Mouse (Mus musculus): ENCODE data around the gene Syngr3.
A peak's percentile ranks its signal among the peaks of the same experiment; 100 is the strongest.
"Not testable (repeated sequence)": the region's sequence is repeated elsewhere in the genome, so short reads cannot be mapped to it uniquely, and the experiment has no call there.

Gene Syngr3

DNA sequence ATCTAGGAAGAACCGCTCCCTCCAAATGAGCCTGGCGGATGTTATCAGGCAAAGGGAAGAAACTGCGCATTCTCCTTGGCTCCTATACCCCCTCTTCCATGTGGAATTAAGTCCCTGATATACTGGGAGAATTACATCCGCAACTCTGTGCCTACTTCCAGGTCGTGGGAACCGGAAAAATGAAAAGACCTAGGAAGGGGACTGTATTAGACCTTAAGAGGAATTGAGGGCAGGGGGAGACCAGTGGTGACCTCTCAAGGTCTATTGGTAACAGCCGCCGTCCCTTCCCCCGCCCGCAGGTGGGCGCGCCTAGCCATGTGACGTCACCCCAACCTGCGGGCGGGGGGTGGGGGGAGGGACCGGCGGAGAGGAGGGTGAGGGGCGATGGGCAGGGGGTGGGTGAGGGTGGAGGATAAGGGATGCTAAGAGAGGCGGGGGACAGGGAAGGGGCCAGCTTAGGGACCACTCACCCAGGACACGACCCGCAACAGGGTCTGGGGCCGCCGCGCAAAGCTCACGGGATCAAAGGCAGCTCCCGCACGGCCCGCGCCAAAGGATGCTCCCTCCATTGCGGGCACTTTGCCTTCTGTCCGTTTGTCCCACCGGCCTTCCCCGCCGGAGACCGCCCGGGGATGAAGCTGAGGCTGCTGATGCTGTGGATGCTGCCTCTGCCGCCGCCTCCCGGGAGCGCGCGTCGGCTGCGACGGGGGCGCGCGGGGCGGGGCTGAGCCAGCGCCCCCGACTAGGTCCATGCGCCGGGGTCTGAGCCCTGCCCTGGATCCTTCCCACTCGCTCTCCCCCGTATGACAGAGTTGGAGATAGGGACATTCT lies at the start of gene Syngr3:
Gene Syngr3, minus strand, starts transcription at position 705 of the 831 bp plus-strand sequence.
- peak; percentile 49 for DNase-seq (ENCODE audit: inconsistent ontology term)

DNA sequence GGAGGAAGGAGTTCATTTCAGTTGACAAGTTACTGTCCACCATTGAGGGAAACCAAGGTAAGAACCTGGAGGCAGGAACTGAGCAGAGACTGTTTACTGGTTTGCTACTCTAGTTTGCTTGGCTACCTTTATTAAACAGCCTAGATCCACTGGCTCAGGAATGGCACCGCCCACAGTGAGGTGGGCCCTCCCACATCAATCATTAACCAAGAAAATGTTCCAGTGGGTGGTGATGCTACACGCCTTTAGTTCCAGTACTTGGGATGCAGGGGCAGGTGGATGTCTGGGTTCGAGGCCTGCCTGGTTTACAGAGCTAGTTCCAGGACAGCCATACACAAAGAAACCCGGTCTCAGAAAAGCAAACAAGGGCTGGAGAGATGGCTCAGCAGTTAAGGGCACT lies 48.5 kb upstream of the Syngr3 start:
- DNase-seq (ENCODE audit: inconsistent ontology term): no peak

DNA sequence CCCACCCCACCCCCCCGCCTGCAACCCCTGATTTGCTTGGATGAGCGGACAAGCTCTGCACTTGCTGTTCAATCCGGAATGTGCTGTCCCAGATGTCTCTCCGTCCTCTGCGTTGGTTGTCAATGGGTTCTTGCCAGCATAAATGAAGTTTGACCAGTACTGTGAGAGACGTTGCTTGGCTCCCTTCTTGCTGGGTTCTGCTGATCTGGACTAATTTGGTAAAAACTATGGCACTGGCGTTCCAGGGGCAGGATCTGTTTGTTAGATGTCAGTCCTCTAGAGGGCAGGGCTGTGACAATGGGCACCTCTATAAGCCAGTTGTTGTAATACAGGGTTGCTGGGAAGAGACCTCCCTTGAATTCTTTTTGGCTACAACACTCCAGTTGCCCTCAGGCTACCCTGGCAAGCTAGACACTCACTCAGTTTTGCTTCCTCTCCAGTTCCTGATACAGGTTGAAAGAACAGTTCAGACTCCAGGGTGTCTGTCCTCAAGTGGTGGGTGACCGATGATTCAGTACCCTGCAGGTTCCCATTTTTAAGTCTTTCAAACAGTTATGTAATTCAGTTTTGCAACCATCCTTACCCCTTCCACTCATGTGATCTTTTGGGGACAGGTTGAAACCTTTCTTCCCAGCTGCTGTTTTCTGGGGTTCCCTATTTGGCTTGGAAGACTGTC lies 47.5 kb upstream of the Syngr3 start:
- peak; percentile 54 for DNase-seq (ENCODE audit: inconsistent ontology term)

DNA sequence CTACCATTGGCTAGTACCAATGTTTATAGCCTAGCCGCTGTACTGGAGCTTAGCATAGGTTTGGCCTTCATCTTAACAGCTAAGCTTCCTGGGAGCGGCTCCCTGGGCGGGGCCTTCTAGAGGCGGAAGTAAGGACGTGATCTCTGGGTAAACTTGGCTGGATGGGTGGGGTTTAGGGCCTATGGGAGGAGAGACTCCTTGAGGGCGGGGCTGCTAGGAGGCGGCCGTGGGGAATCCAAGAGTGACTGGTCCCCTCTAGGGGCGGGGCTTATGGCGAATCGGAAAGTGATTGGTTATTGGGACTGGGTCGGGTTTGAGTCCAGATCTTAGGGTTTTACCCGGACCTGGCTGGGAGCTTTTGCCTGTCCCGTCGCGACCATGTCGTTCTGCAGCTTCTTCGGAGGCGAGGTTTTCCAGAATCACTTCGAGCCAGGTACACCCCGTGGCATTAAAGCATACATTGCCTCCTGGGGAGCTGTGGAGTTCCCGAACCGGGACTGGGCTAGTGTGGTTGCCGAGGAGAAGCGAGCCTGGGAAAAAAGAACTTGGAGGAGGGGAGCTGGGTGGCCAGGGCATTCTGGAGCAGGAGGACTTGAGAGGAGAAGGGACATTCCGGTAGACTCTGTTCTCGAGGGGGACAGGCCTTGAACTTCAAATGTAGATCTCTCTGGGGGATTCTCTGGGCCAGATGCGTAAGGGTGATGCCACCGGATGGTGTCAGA lies 46.7 kb upstream of the Syngr3 start, which contains the start of gene Msrb1:
Gene Msrb1, plus strand, starts transcription at position 313 of the 722 bp plus-strand sequence.
- DNase-seq (ENCODE audit: inconsistent ontology term): peak; percentile 99

DNA sequence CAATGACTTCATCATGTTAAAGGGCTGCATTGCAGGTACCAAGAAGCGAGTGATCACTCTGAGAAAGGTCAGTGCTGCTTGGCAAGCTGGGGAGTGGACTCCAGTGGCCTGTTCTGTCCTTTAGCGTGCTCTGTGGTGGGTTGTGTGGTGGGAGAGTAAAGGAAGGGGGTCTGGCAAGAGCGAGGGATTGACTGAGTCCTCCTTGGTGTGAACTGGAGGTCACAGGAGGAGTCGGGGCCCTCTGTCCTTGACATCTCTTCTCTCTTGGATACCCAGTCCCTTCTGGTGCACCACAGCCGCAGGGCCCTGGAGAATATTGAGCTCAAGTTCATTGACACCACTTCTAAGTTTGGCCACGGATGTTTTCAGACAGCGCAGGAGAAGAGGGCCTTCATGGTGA lies 45.7 kb upstream of the Syngr3 start:
- no peak for DNase-seq (ENCODE audit: inconsistent ontology term)

DNA sequence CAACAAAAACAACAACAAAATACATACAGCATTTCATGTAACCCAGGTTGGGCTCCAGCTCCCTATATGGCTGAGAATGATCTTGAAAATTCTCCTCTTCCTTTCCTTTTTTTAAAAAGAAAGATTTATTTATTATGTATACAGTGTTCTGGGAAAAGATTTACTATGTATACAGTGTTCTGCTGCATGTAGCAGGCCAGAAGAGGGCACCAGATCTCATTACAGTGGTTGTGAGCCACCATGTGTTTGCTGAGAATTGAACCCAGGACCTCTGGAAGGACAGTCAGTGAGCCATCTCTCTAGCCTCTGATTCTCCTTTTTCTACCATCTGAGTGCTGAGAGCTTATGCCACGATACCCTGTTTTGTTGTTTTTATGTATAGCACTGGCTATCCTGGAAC lies 44.8 kb upstream of the Syngr3 start:
- DNase-seq (ENCODE audit: inconsistent ontology term): no peak

DNA sequence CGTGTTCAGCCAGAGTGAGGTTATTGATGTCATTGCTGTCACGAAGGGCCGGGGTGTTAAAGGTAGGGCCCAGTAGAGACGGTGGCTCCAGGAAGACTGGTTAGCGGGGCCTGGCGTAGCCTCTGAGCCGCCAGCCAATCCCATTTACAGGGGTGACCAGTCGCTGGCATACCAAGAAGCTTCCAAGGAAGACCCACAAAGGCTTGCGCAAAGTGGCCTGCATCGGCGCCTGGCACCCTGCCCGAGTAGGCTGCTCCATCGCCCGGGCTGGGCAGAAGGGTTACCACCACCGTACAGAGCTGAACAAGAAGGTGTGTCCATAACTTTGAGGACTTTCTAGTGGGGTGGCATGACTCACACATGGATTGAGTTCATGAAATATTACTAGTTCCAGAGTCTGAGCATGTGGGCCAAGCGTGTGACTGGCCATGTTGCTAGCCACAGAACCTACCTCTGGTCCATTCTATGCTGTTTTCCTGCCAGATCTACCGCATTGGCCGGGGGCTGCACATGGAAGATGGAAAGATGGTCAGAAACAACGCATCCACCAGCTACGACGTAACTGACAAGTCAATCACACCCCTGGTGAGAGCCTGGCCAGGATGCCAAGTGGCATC lies 43.8 kb upstream of the Syngr3 start:
- no peak for DNase-seq (ENCODE audit: inconsistent ontology term)

DNA sequence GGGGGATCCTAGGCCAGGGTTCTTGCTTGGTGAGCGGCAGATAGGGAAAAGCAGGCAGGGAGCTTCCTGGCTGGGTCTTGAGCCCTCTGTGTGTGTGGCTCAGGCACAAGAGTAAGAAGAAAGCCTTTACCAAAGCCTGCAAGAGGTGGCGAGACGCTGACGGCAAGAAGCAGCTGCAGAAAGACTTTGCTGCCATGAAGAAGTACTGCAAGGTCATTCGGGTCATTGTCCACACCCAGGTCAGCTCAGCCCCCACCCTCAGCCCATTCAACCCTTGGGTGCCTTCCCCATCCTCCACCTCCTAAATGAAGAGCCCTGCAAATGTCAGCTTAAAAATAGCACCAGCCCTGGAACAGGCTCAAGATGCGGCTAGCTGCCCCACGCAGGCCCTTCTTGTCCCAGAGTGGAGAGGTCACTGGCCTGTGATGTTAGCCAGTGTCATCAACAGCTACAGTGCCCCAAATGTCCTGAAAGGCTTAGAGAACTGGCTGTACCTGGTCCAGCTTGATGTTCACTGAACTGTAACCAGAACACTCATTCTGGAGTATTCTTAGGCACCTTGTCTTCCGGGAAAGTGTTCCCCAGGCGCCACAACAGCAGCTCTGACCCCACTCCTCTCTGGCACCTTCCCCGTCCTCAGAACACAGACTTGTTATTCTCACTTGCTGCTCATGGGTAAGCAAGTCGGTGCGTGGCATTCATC lies 42.6 kb upstream of the Syngr3 start:
- no peak for DNase-seq (ENCODE audit: inconsistent ontology term)

DNA sequence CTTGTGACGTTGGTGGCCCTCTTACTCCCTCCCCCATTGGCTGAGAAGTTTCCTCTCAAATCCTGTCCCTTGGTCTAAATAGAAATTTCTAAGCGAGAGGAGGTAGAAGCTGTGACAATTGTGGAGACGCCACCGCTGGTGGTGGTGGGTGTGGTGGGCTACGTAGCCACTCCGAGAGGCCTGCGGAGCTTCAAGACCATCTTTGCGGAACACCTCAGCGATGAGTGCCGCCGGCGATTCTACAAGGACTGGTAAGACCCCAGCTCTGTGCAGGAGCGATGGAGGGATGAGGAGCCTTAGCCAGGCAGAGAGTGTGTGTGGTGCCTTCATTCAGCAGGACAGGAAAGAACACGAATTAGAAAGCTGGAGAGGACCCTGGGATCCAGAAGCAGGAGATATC lies 41.0 kb upstream of the Syngr3 start:
- DNase-seq (ENCODE audit: inconsistent ontology term): no peak

DNA sequence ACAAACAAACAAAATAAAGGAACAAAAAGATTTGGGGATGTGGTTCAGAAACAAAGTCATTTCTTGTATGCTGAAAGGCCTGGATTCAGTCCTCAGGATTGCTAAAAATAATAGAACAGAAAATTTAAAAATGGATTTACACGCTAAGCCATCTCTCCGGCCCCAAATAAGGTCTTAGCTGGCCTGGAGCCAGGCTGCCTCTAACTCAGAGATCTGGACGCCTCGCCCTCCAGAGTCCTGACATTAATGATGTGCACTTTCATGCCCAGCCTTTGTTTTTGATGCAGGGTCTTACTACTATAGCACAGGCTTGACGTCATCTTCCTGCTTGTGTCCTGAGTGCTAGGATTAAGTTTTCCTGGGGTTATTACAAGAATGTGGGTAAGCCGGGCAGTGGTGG lies 39.3 kb upstream of the Syngr3 start:
- no peak for DNase-seq (ENCODE audit: inconsistent ontology term)

DNA sequence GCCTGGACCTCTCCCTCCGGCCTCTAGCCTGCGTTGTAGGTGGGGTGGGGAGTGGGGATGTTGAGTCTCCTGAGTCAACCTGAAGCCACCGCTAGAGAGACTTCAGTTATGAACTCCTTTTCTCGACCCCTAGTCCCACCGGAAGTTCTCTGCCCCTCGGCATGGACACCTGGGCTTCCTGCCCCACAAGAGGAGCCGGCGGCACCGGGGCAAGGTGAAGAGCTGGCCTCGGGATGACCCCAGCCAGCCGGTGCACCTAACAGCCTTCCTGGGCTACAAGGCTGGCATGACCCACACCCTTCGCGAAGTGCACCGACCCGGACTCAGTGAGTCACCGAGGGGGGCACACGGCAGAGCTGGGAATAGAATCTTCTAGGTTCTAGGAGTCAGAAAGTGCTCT lies 38.4 kb upstream of the Syngr3 start:
- no peak for DNase-seq (ENCODE audit: inconsistent ontology term)

DNA sequence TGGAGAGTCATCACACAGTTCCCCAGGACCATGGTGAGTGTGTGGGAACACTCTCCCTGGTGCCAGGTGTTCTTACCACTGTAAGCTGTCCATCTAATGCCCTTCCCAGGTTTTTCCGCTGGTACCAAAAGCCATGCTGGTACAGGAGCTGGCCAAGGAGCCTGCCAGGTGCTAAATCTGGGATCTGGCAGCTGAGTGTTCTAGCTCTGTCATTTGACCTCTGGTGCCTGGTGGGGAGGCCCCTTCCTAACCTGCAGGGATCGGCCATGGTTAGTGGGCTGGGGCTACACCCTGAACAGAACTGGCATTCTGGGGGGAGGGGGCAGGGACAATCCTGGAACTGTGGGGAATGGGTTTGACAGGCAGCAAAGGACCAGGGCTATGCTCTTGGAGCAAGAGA lies 37.9 kb upstream of the Syngr3 start, which contains the start of gene Rpl3l:
Gene Rpl3l, plus strand, starts transcription at position 203 of the 400 bp plus-strand sequence.
- DNase-seq (ENCODE audit: inconsistent ontology term): no peak

DNA sequence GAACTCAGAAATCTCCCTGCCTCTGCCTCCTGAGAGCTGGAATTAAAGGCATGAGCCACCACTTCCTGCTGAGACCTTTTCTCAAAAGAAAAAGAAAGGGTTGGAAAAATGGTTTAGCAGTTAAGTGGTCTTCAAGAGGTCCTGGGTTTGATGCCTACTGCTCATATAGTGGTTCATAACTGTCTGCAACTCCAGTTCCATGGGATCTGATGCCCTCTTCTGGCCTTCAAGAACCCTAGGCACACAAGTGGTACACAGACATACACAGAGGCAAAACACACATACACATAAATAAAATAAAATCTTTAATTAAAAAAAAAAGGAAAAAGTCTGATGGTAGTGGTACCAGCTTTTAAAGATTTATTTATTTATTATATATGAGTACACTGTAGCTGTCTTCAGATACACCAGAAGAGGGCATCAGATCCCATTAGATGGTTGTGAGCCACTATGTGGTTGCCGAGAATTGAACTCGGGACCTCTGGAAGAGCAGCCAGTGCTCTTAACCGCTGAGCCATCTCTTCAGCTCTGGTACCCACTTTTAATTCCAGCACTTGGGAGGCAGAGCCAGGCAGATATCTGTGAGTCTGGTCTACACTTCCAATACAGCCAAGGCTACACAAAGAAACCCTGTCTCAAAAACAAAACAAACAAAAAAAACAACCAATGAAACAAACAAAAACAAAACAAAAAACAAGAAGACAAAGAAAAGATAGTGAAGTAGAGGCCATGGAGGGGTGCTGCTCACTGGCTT lies 36.1 kb upstream of the Syngr3 start:
- no peak for DNase-seq (ENCODE audit: inconsistent ontology term)

DNA sequence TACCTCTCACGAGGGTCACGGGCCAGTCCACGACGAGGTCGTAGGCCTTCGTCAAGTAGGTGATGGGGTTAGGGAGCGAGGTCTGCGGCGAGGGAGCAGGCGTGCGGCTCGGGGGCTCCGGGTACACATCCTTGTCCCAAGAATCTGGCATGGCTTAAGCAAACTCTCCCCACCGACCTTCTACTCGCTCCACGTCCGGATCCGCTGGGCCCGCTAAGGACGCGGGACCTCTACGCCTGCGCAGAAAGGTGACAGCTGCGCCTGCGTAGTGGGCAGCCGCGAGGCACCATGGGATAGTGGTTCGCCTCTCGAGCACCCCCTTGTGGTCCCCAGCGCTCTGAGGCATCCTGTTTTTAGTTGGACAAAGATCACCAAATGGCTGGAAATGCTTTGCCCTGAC lies 34.4 kb upstream of the Syngr3 start, which contains the start of gene Ndufb10:
Gene Ndufb10, minus strand, starts transcription at position 295 of the 400 bp plus-strand sequence.
- DNase-seq (ENCODE audit: inconsistent ontology term): peak; percentile 93

DNA sequence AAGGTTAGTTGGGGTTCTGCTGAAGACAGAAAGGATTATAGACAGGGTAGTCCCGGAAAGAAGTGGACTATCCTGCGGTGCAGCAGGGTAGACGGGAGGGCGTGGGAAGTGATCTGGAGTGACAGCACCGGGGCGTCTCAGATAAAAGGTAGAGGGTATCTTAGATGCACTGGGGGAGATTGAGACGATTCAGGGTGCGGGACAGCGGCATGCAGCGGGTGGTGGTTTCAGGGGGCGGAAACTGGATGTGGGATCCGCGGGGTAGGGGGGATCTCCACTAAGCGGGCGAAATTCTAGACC lies 34.1 kb upstream of the Syngr3 start:
- no peak for DNase-seq (ENCODE audit: inconsistent ontology term)

DNA sequence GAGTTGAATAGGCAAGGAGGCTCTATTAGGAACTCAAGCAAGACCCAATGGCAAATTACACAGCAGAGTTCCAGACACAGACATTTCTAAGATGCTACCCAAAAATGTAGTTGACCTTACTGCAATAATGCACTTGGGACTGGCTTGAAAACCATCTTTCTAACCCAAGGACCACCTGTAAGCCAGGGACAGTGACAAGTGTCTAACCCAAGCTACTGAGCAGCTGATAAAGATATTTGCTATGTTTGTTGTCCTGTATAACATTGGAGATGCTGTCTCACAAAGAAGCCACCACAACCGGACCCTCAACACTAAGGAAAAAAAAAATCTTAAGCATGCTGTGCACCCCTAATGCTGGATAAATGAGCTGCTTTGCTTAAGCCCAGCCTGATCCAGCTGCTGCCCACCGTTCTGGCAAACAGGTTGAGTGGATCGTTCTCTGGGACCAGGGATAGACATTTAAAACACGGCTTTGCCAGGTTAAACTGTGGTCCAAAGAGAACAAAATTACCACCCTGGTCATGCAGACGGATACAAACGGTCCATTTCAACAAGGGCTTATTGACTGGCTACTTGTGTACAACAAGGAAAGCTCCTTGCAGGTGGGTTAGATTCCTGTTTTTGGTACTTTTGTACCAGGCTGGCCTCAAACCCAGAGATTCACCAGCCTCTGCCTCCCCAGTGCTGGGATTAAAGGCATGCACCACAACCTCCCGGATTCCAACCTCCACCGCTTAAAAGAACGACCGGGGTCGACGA lies 33.5 kb upstream of the Syngr3 start:
- DNase-seq (ENCODE audit: inconsistent ontology term): peak; percentile 26

DNA sequence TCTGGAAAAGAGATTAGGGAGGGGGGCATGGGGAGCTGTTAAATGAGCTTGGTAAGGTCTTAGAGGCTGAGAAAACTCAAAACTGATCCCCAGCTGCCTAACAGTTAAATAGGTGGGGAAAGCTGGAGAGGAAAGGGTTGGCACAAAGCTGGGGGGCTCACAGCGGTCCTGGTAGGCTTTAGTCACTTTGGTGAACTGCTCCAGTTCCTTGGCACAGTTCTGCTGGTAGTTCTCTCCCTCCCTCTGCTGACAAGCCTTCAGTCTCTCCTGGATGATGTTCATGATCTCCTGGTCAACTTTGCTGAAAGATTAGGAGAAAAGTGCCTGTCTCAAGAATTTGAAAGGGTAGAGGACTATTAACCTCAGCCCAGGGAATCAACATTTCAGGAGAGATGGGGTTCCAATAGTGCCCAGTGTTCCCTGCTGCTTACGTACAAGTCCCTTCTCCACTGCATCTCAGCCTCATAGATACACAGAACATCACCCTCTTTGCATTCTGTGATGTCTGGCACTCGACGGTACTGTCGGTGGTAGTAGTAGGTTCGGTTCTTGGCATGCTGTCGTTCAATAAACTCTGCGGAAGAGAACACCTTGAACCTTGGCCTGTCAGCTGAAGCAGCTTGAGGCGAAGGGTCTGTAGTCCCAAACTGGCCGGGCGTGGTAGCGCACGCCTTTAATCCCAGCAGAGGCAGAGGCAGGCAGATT lies 32.6 kb upstream of the Syngr3 start:
- no peak for DNase-seq (ENCODE audit: inconsistent ontology term)

DNA sequence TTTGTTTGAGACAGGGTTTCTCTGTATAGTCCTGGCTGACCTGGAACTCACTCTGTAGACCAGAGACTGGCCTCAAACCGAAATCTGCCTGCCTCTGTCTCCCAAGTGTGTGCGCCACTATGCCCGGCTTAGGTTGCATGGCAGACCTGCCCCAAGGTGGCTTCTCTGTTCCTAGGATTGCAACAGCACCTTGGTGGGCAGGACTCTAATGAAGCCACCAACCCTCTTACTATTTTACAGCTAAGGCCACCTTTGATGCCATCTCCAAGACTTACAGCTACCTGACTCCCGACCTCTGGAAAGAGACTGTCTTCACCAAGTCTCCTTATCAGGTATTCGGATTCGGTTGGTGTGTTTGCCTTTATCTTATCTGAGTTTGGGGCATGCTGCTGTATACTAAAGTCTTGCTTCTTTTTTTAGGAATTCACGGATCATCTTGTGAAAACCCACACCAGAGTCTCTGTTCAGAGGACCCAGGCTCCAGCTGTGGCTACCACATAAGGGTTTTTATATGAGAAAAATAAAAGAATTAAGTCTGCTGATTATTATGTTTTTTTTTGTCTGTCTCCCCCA lies 31.7 kb upstream of the Syngr3 start:
- not testable (repeated sequence) for DNase-seq (ENCODE audit: inconsistent ontology term)

DNA sequence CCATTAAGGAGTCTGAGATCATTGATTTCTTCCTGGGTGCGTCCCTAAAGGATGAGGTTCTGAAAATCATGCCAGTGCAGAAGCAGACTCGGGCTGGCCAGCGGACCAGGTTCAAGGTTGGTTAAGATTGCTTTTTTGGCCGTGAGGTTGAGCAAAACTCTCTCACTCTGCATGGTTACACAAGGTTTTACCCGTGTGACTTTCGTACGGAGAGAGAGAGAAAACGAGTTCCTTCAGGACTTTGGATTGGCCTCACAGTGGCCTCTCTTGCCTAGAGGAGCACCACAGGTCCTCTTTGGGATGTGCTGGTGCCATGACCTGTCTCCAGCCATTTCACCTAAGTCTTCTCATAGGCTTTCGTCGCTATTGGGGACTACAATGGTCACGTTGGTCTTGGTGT lies 30.9 kb upstream of the Syngr3 start:
- DNase-seq (ENCODE audit: inconsistent ontology term): not testable (repeated sequence)

All from Muller cell, postnatal 12 days (primary cell).